Mouse (Mus musculus) MEL (cell line): ENCODE results near the gene Bahcc1. TPM values are rescaled to one million over a fixed set of nuclear protein-coding genes. Genes with fewer than 3 reads are reported as not detected.

Source experiments
- DNase-seq: peaks from one replicate; pipeline ENCODE4 v3.0.0; 2011; ENCODE audit warnings: low read depth, low spot score
- H3K27ac ChIP-seq: 2 replicates; pipeline ENCODE4 v1.5.1; 2012; ENCODE audit warnings: low read depth, mild to moderate bottlenecking, control low read depth, low read length, moderate library complexity; ENCODE audit not compliant: control insufficient read depth
- H3K27me3 ChIP-seq, 2 experiments: fragments of 150-350 bp in 1 of 2; sonication (generic) in 1 of 2; 2 replicates each; pipeline ENCODE4 v1.6.1; 2012; ENCODE audit warnings: low read length in 2 of 2, mild to moderate bottlenecking in 2 of 2, improper control_type of control experiment in 1 of 2, moderate library complexity in 1 of 2; ENCODE audit not compliant: insufficient read depth in 2 of 2, control insufficient read depth in 1 of 2
- H3K36me3 ChIP-seq, 2 experiments: 2 replicates each; pipeline ENCODE4 v1.6.1; 2012 to 2014; ENCODE audit warnings: low read length in 2 of 2, improper control_type of control experiment in 1 of 2, inconsistent platforms in 1 of 2, mild to moderate bottlenecking in 1 of 2; ENCODE audit not compliant: insufficient read depth in 2 of 2, control insufficient read depth in 1 of 2
- H3K4me1 ChIP-seq, 2 experiments: fragments of 150-350 bp in 1 of 2; sonication (generic) in 1 of 2; 2 replicates each; pipeline ENCODE4 v1.6.1; 2012; ENCODE audit warnings: low read length in 2 of 2, improper control_type of control experiment in 1 of 2, mild to moderate bottlenecking in 1 of 2; ENCODE audit not compliant: insufficient read depth in 2 of 2, control insufficient read depth in 1 of 2
- H3K4me3 ChIP-seq, 2 experiments: fragments of 150-350 bp in 1 of 2; sonication (generic) in 1 of 2; 2 replicates each; pipeline ENCODE4 v1.5.1; 2012; ENCODE audit warnings: low read depth in 2 of 2, low read length in 2 of 2, mild to moderate bottlenecking in 2 of 2, moderate library complexity in 2 of 2, control low read depth in 1 of 2, improper control_type of control experiment in 1 of 2; ENCODE audit not compliant: control insufficient read depth in 1 of 2, insufficient read depth in 1 of 2
- H3K79me2 ChIP-seq: 2 replicates; pipeline ENCODE4 v1.6.1; 2012; ENCODE audit warnings: mild to moderate bottlenecking, low read length, moderate library complexity; ENCODE audit not compliant: control insufficient read depth, poor library complexity, insufficient read depth
- H3K9ac ChIP-seq: 2 replicates; pipeline ENCODE4 v1.6.1; 2012; ENCODE audit warnings: low read depth, mild to moderate bottlenecking, control low read depth, low read length, moderate library complexity; ENCODE audit not compliant: control insufficient read depth, poor library complexity, severe bottlenecking
- H3K9me3 ChIP-seq: fragments of 150-350 bp; sonication (generic); replicated peaks from 2 replicates; pipeline ENCODE4 v1.6.1; 2012; ENCODE audit warnings: mild to moderate bottlenecking, low read length, improper control_type of control experiment, moderate library complexity; ENCODE audit not compliant: insufficient read depth
- CHD2 ChIP-seq: IDR thresholded peaks from 2 replicates; pipeline ENCODE4 v1.6.1; 2011; ENCODE audit warnings: low read length, improper control_type of control experiment
- CTCF ChIP-seq, 3 experiments: IDR thresholded peaks in 2 of 3; conservative IDR thresholded peaks in 1 of 3; 2 replicates each; pipeline ENCODE4 v1.5.1; 2011 to 2012; ENCODE audit warnings: low read length in 3 of 3, low read depth in 2 of 3, mild to moderate bottlenecking in 2 of 3, improper control_type of control experiment in 1 of 3, inconsistent platforms in 1 of 3, mixed read lengths in 1 of 3, moderate library complexity in 1 of 3; ENCODE audit not compliant: control insufficient read depth in 1 of 3, insufficient read depth in 1 of 3, poor library complexity in 1 of 3, severe bottlenecking in 1 of 3
- E2F4 ChIP-seq: IDR thresholded peaks from 2 replicates; pipeline ENCODE4 v1.6.1; 2011; ENCODE audit warnings: low read depth, low read length, improper control_type of control experiment, borderline replicate concordance
- ELF1 ChIP-seq: IDR thresholded peaks from 2 replicates; pipeline ENCODE4 v1.6.1; 2014; ENCODE audit warnings: low read depth, mild to moderate bottlenecking, inconsistent platforms, low read length, improper control_type of control experiment, moderate library complexity
- EP300 ChIP-seq, 2 experiments: IDR thresholded peaks; 2 replicates each; pipeline ENCODE4 v1.6.1; 2011; ENCODE audit warnings: improper control_type of control experiment in 2 of 2, low read length in 2 of 2, low read depth in 1 of 2, mild to moderate bottlenecking in 1 of 2
- ETS1 ChIP-seq: IDR thresholded peaks from 2 replicates; pipeline ENCODE4 v1.6.1; 2012; ENCODE audit warnings: low read depth, mild to moderate bottlenecking, inconsistent platforms, low read length, improper control_type of control experiment, moderate library complexity
- GABPA ChIP-seq: IDR thresholded peaks from 2 replicates; pipeline ENCODE4 v1.6.1; 2012; ENCODE audit warnings: low read depth, mild to moderate bottlenecking, inconsistent platforms, low read length, improper control_type of control experiment, moderate library complexity
- GATA1 ChIP-seq: IDR thresholded peaks from 2 replicates; pipeline ENCODE4 v1.6.1; 2011; ENCODE audit warnings: low read depth, low read length, improper control_type of control experiment
- JUND ChIP-seq: IDR thresholded peaks from 2 replicates; pipeline ENCODE4 v1.6.1; 2011; ENCODE audit warnings: low read depth, mild to moderate bottlenecking, improper control_type of control experiment, low read length
- MAFK ChIP-seq: IDR thresholded peaks from 2 replicates; pipeline ENCODE4 v1.6.1; 2011; ENCODE audit warnings: low read depth, mild to moderate bottlenecking, low read length, improper control_type of control experiment, borderline replicate concordance
- MAX ChIP-seq: IDR thresholded peaks from 2 replicates; pipeline ENCODE4 v1.6.1; 2011; ENCODE audit warnings: low read length, improper control_type of control experiment
- NRF1 ChIP-seq: IDR thresholded peaks from 2 replicates; pipeline ENCODE4 v1.6.1; 2014; ENCODE audit warnings: low read depth, mild to moderate bottlenecking, inconsistent platforms, low read length, improper control_type of control experiment, moderate library complexity; ENCODE audit not compliant: poor library complexity, insufficient read depth, severe bottlenecking
- POLR2A ChIP-seq, 2 experiments: IDR thresholded peaks; 2 replicates each; pipeline ENCODE4 v1.6.1; 2011 to 2012; ENCODE audit warnings: low read length in 2 of 2, mild to moderate bottlenecking in 2 of 2, control low read depth in 1 of 2, improper control_type of control experiment in 1 of 2, low read depth in 1 of 2, moderate library complexity in 1 of 2; ENCODE audit not compliant: control insufficient read depth in 1 of 2, insufficient read depth in 1 of 2, poor library complexity in 1 of 2
- POLR2AphosphoS2 ChIP-seq: IDR thresholded peaks from 2 replicates; pipeline ENCODE4 v1.6.1; 2011; ENCODE audit warnings: low read length, improper control_type of control experiment
- RAD21 ChIP-seq: IDR thresholded peaks from 2 replicates; pipeline ENCODE4 v1.6.1; 2011; ENCODE audit warnings: mild to moderate bottlenecking, low read depth, low read length, improper control_type of control experiment
- SIN3A ChIP-seq: IDR thresholded peaks from 2 replicates; pipeline ENCODE4 v1.6.1; 2012; ENCODE audit warnings: low read length, improper control_type of control experiment, inconsistent platforms
- SMC3 ChIP-seq: IDR thresholded peaks from 2 replicates; pipeline ENCODE4 v1.6.1; 2011; ENCODE audit warnings: low read depth, low read length, improper control_type of control experiment
- TAL1 ChIP-seq: IDR thresholded peaks from 2 replicates; pipeline ENCODE4 v1.6.1; 2012; ENCODE audit warnings: mild to moderate bottlenecking, inconsistent platforms, low read length, moderate library complexity, mixed read lengths
- TCF12 ChIP-seq: IDR thresholded peaks from 2 replicates; pipeline ENCODE4 v1.6.1; 2014; ENCODE audit warnings: low read depth, mild to moderate bottlenecking, inconsistent platforms, low read length, improper control_type of control experiment, moderate library complexity
- UBTF ChIP-seq: IDR thresholded peaks from 2 replicates; pipeline ENCODE4 v1.6.1; 2012; ENCODE audit warnings: low read depth, mild to moderate bottlenecking, inconsistent platforms, low read length, improper control_type of control experiment, moderate library complexity, borderline replicate concordance; ENCODE audit not compliant: insufficient read depth
- USF1 ChIP-seq: IDR thresholded peaks from 2 replicates; pipeline ENCODE4 v1.6.1; 2014; ENCODE audit warnings: low read depth, mild to moderate bottlenecking, inconsistent platforms, low read length, improper control_type of control experiment, moderate library complexity
- polyA plus RNA-seq, 2 experiments: library from polyadenylated mRNA; stranded (reverse) in 1 of 2; unstranded in 1 of 2; fragments of >175 nt in 1 of 2; fragments of >200 nt in 1 of 2; gene quantifications; 2 replicates each; pipeline versions ENCODE4 v1.2.1 to v1.2.4; 2012; ENCODE audit warnings: low replicate concordance in 2 of 2, low read depth in 1 of 2; ENCODE audit not compliant: insufficient read length in 2 of 2, insufficient read depth in 1 of 2, missing spikeins in 1 of 2
- total RNA-seq: library from RNA; depleted of rRNA; stranded (reverse); fragments of 300-350 nt; gene quantifications from 2 replicates; pipeline ENCODE4 v1.2.3, GENCODE M21; 2012

Bahcc1 gene
- total and polyA plus RNA-seq, 3 experiments: 0.04 to 0.26 TPM; not detected in 1

- Histone ChIP-seq H3K4me1 (peaks cover 3 to 28% of the 10 kb centered on the region in 2 experiments; a peak in 3 of 4 replicates), H3K79me2 (no peaks in the 10 kb centered on the region; the same call in 1 of the 2 replicates), H3K4me3 (no peak overlapping the region), H3K9me3 (no peaks in the 10 kb centered on the region), H3K36me3 (peaks cover 0 to 15% of the 10 kb centered on the region in 2 experiments; a peak in 2 of 4 replicates), H3K27ac (no peak overlapping the region), H3K27me3 (no peaks in the 10 kb centered on the region), H3K9ac (no peak overlapping the region)
- TF ChIP-seq JUND: no peak
- TF ChIP-seq MAX: no peak
- no peak for DNase-seq
These were observed 70.4 kb downstream of the Bahcc1 start for GRCm38 (mm10) chr11:120303119-120303518.

GRCm38 (mm10) chr11:120303559-120304349 is 71.0 kb downstream of the Bahcc1 start:
- H3K27me3 ChIP-seq: no peaks in the 10 kb centered on the region

GRCm38 (mm10) chr11:120304350-120304694 is 71.6 kb downstream of the Bahcc1 start:
- no peak overlapping the region for H3K4me3 ChIP-seq

More at GRCm38 (mm10) chr11:120303559-120304349, 71.0 kb downstream of the Bahcc1 start:
- no peaks in the 10 kb centered on the region for H3K9me3 ChIP-seq
- H3K27ac ChIP-seq: no peak overlapping the region
- no peaks in the 10 kb centered on the region; the same call in 1 of the 2 replicates for H3K79me2 ChIP-seq
- no peak overlapping the region for H3K4me3 ChIP-seq
- peaks cover 0 to 15% of the 10 kb centered on the region in 2 experiments; a peak in 2 of 4 replicates for H3K36me3 ChIP-seq
- peak overlapping the region; percentile 30; the same call in 1 of the 2 replicates for H3K9ac ChIP-seq
- peak; percentile 67 for DNase-seq
- H3K4me1 ChIP-seq: peaks cover 3 to 30% of the 10 kb centered on the region in 2 experiments; a peak in 3 of 4 replicates
- TF ChIP-seq NRF1 (no peak), E2F4 (no peak), USF1 (no peak), TCF12 (peak; percentile 60; the same call in 1 of the 2 replicates), MAX (no peak), EP300 (IDR thresholded peaks at IDR 0.05; ENCODE audit: low read depth in 1 of 2, low read length in 2 of 2) (peak; percentile 27 to 69; a peak in 3 of 4 replicates), SMC3 (no peak), TAL1 (peak; percentile 25; the same call in 1 of the 2 replicates), GATA1 (peak; percentile 46; the same call in 1 of the 2 replicates)

More at GRCm38 (mm10) chr11:120304350-120304694, 71.6 kb downstream of the Bahcc1 start:
- no peaks in the 10 kb centered on the region for H3K27me3 ChIP-seq
- peak overlapping the region; percentile 72; the same call in 1 of the 2 replicates for H3K9ac ChIP-seq
- TF ChIP-seq POLR2A (IDR thresholded peaks at IDR 0.05; ENCODE audit: control insufficient read depth in 1 of 2, insufficient read depth in 1 of 2, low read depth in 1 of 2, low read length in 2 of 2, poor library complexity in 1 of 2) (no peak), NRF1 (no peak), MAFK (no peak), SIN3A (no peak), ELF1 (no peak), GABPA (no peak), UBTF (no peak), POLR2AphosphoS2 (no peak), TCF12 (no peak), CTCF (IDR thresholded peaks at IDR 0.05 in 2 of 3, conservative IDR thresholded peaks at IDR 0.05 in 1 of 3; ENCODE audit: control insufficient read depth in 1 of 3, insufficient read depth in 1 of 3, low read depth in 2 of 3, low read length in 3 of 3, poor library complexity in 1 of 3, severe bottlenecking in 1 of 3) (no peak), RAD21 (no peak), CHD2 (no peak), ETS1 (no peak), MAX (no peak), JUND (no peak)
- TF ChIP-seq, all 39 proteins: peak for 0
- Histone ChIP-seq H3K36me3 (peaks cover 0 to 15% of the 10 kb centered on the region in 2 experiments; a peak in 2 of 4 replicates), H3K4me1 (peaks cover 3 to 30% of the 10 kb centered on the region in 2 experiments; a peak in 3 of 4 replicates), H3K79me2 (no peaks in the 10 kb centered on the region; the same call in 1 of the 2 replicates), H3K9me3 (no peaks in the 10 kb centered on the region), H3K27ac (peak overlapping the region; percentile 18; the same call in 1 of the 2 replicates)
- no peak for DNase-seq
